Mouse (Mus musculus) lung, adult 2 months (tissue): ENCODE measurements around the gene Ifi47.

Source experiments
- CTCF ChIP-seq: fragments of 200-500 bp; IDR thresholded peaks from 2 replicates; pipeline ENCODE4 v1.5.1; 2011; ENCODE audit warnings: mild to moderate bottlenecking, low read length, control low read depth; ENCODE audit not compliant: insufficient read depth
- POLR2A ChIP-seq: fragments of 200-500 bp; IDR thresholded peaks from 2 replicates; pipeline ENCODE4 v1.6.1; 2011; ENCODE audit warnings: low read depth, mild to moderate bottlenecking, control low read depth, low read length, borderline replicate concordance; ENCODE audit errors: extremely low read depth

DNA sequence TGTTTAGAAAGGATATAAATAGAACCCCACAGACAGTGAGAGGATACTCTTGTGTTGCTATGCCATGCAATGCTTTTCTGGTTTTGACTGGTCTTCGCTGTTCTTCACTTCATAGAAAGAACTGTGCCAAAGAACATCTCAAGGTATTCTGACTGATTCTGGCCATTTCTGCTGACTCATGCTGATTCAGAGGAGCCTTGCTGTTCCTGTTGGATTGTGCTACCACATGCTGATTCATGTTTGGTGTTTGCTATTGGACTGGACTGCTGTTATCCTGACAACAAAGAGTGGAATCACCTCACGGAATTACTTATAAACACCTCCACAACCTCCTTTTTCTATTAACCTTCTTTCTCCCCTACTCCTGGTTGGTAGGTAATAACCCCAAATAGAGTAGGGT, 47.8 kb downstream of the Ifi47 start:
- TF ChIP-seq POLR2A (no peak), CTCF (no peak)
